Mouse (Mus musculus) bone marrow macrophage, adult 2 months (primary cell): ENCODE measurements around the gene Dusp16.

Experiments used
- CTCF ChIP-seq: IDR thresholded peaks from 2 replicates; pipeline ENCODE4 v1.5.1; 2012; ENCODE audit warnings: low read depth, mild to moderate bottlenecking, low read length, moderate library complexity
- POLR2A ChIP-seq: IDR thresholded peaks from 2 replicates; pipeline ENCODE4 v1.6.1; 2012; ENCODE audit warnings: mild to moderate bottlenecking, low read depth, low read length, borderline replicate concordance

DNA sequence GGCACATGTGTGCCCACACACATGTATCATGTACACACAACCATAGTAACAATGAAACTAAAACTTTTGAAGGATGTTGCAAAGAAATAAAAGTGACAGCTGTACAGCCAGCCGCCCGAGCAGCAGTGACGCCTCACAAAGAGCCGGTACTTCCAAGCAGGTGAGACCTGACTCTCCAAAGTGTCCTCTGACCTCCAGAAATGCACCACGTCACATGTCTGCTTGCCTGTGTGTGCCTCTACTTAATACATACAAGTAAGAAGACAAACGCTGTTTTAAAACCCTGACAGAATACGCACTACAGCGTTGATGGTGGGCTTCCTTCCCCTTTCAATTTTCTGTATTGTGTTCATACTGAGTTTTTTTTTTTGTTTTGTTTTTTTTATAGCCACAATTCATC lies 69.5 kb downstream of the Dusp16 start:
- no peak for TF ChIP-seq POLR2A
- TF ChIP-seq CTCF = no peak
